Mouse (Mus musculus): ENCODE measurements around the gene Atpif1. TPM values are rescaled to one million over a fixed set of nuclear protein-coding genes. Genes with fewer than 3 reads are reported as not detected.
A peak's percentile ranks its signal among the peaks of the same experiment; 100 is the strongest.

The Atpif1 gene
- total and polyA plus RNA-seq, 3 experiments = 292 to 397 (median 342) TPM

DNA sequence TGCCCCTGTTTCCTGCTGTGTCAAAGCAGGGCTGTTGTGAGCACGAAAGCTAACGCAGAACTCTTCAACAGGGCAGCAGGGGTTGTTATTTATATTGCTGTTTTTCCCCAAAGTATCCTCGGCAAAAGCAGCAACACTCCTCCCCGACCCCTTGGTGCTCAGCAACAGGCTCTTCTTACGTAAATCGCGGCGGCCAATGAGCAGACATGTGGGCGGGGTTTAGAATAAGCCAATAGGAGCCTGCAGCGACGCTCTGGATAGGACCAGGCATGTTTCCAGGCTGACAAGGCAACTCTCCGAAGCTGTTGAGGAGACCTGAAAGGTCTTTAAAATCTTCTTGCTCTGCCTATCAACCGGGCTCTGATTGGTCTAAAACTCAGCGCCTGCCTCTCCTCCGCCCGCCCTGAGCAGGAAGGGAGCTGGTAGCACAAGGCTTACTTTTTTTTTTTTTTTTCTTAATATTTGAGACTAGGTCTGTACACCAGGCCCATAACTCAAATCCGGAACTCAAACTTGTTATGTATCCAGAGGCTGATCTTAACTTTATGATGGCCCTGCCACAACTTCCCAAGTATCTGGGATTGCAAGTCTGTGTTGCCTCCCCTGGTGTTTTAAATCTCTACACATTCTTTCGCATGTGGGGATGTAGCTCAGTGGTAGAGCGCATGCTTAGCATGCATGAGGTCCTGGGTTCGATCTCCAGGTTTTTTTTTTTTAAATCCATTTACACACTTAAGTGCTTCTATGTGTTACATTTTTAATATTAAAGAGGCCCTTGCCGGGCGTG is 17.9 kb downstream of the Atpif1 start:
- no peaks in the 10 kb centered on the region for H3K9me3 ChIP-seq (replicated peaks; ENCODE audit: low read length)
- no peak for TF ChIP-seq GABPA (IDR thresholded peaks at IDR 0.05; ENCODE audit: insufficient replicate concordance, low read depth, low read length)
- TF ChIP-seq USF2 (conservative IDR thresholded peaks at IDR 0.05; ENCODE audit: low read depth, low read length) = no peak
- TF ChIP-seq ZC3H11A (IDR thresholded peaks at IDR 0.05; ENCODE audit: low read depth, low read length) = no peak
- TF ChIP-seq PAX5 (IDR thresholded peaks at IDR 0.05; ENCODE audit: low read length) = no peak
- no peak; the same call in 1 of the 2 replicates for TF ChIP-seq HCFC1 (IDR thresholded peaks at IDR 0.05; ENCODE audit: low read depth, low read length)
- no peak for TF ChIP-seq RAD21 (IDR thresholded peaks at IDR 0.05; ENCODE audit: low read depth, low read length)
- TF ChIP-seq IRF4 (IDR thresholded peaks at IDR 0.05; ENCODE audit: low read depth, low read length) = no peak
- TF ChIP-seq KAT2A (IDR thresholded peaks at IDR 0.05; ENCODE audit: insufficient replicate concordance, low read length) = no peak
- TF ChIP-seq SMC3 (IDR thresholded peaks at IDR 0.05; ENCODE audit: low read depth, low read length) = no peak
- no peak for TF ChIP-seq ZKSCAN1 (IDR thresholded peaks at IDR 0.05; ENCODE audit: borderline replicate concordance, low read depth, low read length)
- peak; percentile 97 for TF ChIP-seq TBP (conservative IDR thresholded peaks at IDR 0.05; ENCODE audit: low read depth, low read length)
- TF ChIP-seq ZMIZ1 (IDR thresholded peaks at IDR 0.05; ENCODE audit: low read depth, low read length) = no peak; the same call in 1 of the 2 replicates
- TF ChIP-seq MAFK (IDR thresholded peaks at IDR 0.05; ENCODE audit: insufficient replicate concordance, low read length) = peak; percentile 46; the same call in 1 of the 2 replicates
- peak; percentile 43; the same call in 1 of the 2 replicates for TF ChIP-seq POLR2A (IDR thresholded peaks at IDR 0.05; ENCODE audit: low read depth, low read length)
- no peak for TF ChIP-seq POLR2AphosphoS2 (IDR thresholded peaks at IDR 0.05; ENCODE audit: low read depth, low read length)
- no peak for TF ChIP-seq MEF2A (IDR thresholded peaks at IDR 0.05; ENCODE audit: borderline replicate concordance, low read depth, low read length)
- no peak for TF ChIP-seq CHD1 (IDR thresholded peaks at IDR 0.05; ENCODE audit: low read depth, low read length)
- TF ChIP-seq BHLHE40 (IDR thresholded peaks at IDR 0.05; ENCODE audit: low read depth, low read length) = no peak
- no peak for TF ChIP-seq MAZ (IDR thresholded peaks at IDR 0.05; ENCODE audit: low read depth, low read length)
- TF ChIP-seq ELF1 (IDR thresholded peaks at IDR 0.05; ENCODE audit: low read depth, low read length) = peak; percentile 68
- no peak for TF ChIP-seq E2F4 (IDR thresholded peaks at IDR 0.05; ENCODE audit: insufficient replicate concordance, low read depth, low read length)
- 0 out of 2 replicates have a peak, but pooled peaks have one; percentile 25 for TF ChIP-seq NRF1 (IDR thresholded peaks at IDR 0.05; ENCODE audit: low read depth, low read length)
- TF ChIP-seq MAX (IDR thresholded peaks at IDR 0.05; ENCODE audit: low read length) = no peak
- peak; percentile 49; the same call in 1 of the 2 replicates for TF ChIP-seq SIN3A (IDR thresholded peaks at IDR 0.05; ENCODE audit: low read length)
- peak; percentile 52; the same call in 1 of the 2 replicates for TF ChIP-seq MXI1 (IDR thresholded peaks at IDR 0.05; ENCODE audit: low read depth, low read length)
- no peak for TF ChIP-seq JUND (conservative IDR thresholded peaks at IDR 0.05; ENCODE audit: low read depth, low read length)
- no peak for TF ChIP-seq USF1 (IDR thresholded peaks at IDR 0.05; ENCODE audit: low read depth, low read length)
- TF ChIP-seq CHD2 (IDR thresholded peaks at IDR 0.05; ENCODE audit: low read length) = peak; percentile 85
- TF ChIP-seq UBTF (IDR thresholded peaks at IDR 0.05; ENCODE audit: low read depth, low read length) = no peak
- peak; percentile 36; the same call in 1 of the 2 replicates for TF ChIP-seq TCF12 (IDR thresholded peaks at IDR 0.05; ENCODE audit: low read depth, low read length)
- TF ChIP-seq ZNF384 (IDR thresholded peaks at IDR 0.05; ENCODE audit: low read depth, low read length) = no peak; the same call in 1 of the 2 replicates
- no peak for TF ChIP-seq ETS1 (conservative IDR thresholded peaks at IDR 0.05; ENCODE audit: low read depth, low read length)
- TF ChIP-seq NELFE (IDR thresholded peaks at IDR 0.05; ENCODE audit: low read depth, low read length) = peak; percentile 56
- no peak for TF ChIP-seq RCOR1 (conservative IDR thresholded peaks at IDR 0.05; ENCODE audit: low read depth, low read length)
- TF ChIP-seq MYC (IDR thresholded peaks at IDR 0.05; ENCODE audit: low read depth, low read length) = no peak
- no peak for TF ChIP-seq EP300 (IDR thresholded peaks at IDR 0.05; ENCODE audit: low read length)
- no peak for TF ChIP-seq CTCF (conservative IDR thresholded peaks at IDR 0.05 in 1 of 2, IDR thresholded peaks at IDR 0.05 in 1 of 2; ENCODE audit: low read depth in 2 of 2, low read length in 2 of 2)
- TF ChIP-seq JUN (IDR thresholded peaks at IDR 0.05; ENCODE audit: insufficient read depth, low read depth, low read length) = no peak
- no peaks in the 10 kb centered on the region for H3K36me3 ChIP-seq (replicated peaks in 1 of 2; ENCODE audit: control insufficient read depth in 1 of 2, insufficient read depth in 1 of 2, low read length in 1 of 2)
- no peaks in the 10 kb centered on the region for H3K79me2 ChIP-seq (replicated peaks; ENCODE audit: control insufficient read depth, extremely low read depth, insufficient read depth, poor library complexity, severe bottlenecking)
- H3K27me3 ChIP-seq (replicated peaks) = no peaks in the 10 kb centered on the region
- peaks cover 3 to 33% of the 10 kb centered on the region in 2 experiments for H3K4me1 ChIP-seq (ENCODE audit: control insufficient read depth in 1 of 2, insufficient read depth in 2 of 2)
- peak overlapping the region; percentile 84 for H3K4me2 ChIP-seq (ENCODE audit: insufficient read depth, low read depth, poor library complexity, severe bottlenecking)
- peak overlapping the region; percentile 52 to 64 (median 63) for H3K4me3 ChIP-seq (replicated peaks in 1 of 3; ENCODE audit: low read depth in 2 of 3, low read length in 2 of 3, poor library complexity in 1 of 3)
- H3K27ac ChIP-seq (ENCODE audit: insufficient read depth, low read depth) = peak overlapping the region; percentile 91
- in situ Hi-C loops (cut with MboI; ENCODE audit: low pct_ligation_motif_present, low pct_unique_long_range_greater_than_20kb, low sequenced_read_pairs) (loop anchor here (25.0 kb wide), 2 partner anchors 203 to 428 kb away; partner anchors contain the start of genes Epb41 and Rab42), dilution Hi-C loops (cut with MboI; ENCODE audit: extremely low pct_ligation_motif_present, extremely low pct_unique_long_range_greater_than_20kb, low sequenced_read_pairs) (no loop called here)
- peak overlapping the region; percentile 99 for H3K9ac ChIP-seq (ENCODE audit: insufficient read depth, low read depth)
- DNase-seq (ENCODE audit: extremely low read depth) = peak; percentile 99

Measured in CH12.LX (cell line).